Mouse (Mus musculus) lung, postnatal 0 days (tissue): Measurements from ENCODE around the gene Eef2k.

ENCODE experiments used
- CTCF ChIP-seq: IDR thresholded peaks from 2 replicates; pipeline ENCODE4 v1.5.1; 2016; ENCODE audit warnings: antibody characterized with exemption, mild to moderate bottlenecking
- EP300 ChIP-seq: IDR thresholded peaks from 2 replicates; pipeline ENCODE4 v1.6.1; 2016; ENCODE audit warnings: antibody characterized with exemption, mild to moderate bottlenecking, control low read depth

- TF ChIP-seq CTCF (no peak), EP300 (no peak)
These were observed 57.6 kb downstream of the Eef2k start for GRCm38 (mm10) chr7:120900191-120900590.
